Mouse (Mus musculus) common myeloid progenitor, adult 5-6 weeks (primary cell): Measurements from ENCODE around the gene Plrg1. TPM values are rescaled to one million over a fixed set of nuclear protein-coding genes. Genes with fewer than 3 reads are reported as not detected.

ENCODE experiments used
- ATAC-seq: replicated peaks from 2 replicates; pipeline ENCODE4 v1.8.0; 2016; ENCODE audit warnings: low read depth, mild to moderate bottlenecking, moderate TSS enrichment, inconsistent platforms; ENCODE audit not compliant: poor library complexity, severe bottlenecking
- total RNA-seq: library from RNA; stranded (forward); fragments of 200-1000, 187-1606 nt; gene quantifications from 2 replicates; pipeline ENCODE4 v1.2.3, GENCODE M21; 2017

The Plrg1 gene
- total RNA-seq, 1 experiment from 2014 or later: 79.2 TPM

DNA sequence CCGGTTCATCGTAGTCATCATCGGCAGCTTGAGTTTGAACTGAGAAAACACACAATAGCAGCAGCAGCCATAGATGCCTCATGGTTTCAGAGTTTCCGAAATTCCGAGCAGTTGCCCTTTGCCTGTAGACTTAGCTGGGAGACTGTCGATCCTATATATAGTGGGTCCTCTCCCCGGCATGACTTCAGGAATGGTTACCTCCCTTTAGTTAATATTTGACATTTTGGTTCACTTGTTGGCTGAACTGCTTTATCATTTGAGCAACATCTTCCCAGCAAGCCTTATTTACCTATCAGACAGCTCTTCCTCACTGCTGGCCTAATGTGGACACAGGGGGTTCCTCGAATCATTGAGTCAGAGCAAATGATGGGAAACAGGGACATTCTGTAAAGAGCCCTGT lies 5.6 kb upstream of the Plrg1 start, which contains the start of gene Fgb:
Gene Fgb, minus strand, starts transcription at position 184 of the 400 bp plus-strand sequence.
- ATAC-seq: no peak

DNA sequence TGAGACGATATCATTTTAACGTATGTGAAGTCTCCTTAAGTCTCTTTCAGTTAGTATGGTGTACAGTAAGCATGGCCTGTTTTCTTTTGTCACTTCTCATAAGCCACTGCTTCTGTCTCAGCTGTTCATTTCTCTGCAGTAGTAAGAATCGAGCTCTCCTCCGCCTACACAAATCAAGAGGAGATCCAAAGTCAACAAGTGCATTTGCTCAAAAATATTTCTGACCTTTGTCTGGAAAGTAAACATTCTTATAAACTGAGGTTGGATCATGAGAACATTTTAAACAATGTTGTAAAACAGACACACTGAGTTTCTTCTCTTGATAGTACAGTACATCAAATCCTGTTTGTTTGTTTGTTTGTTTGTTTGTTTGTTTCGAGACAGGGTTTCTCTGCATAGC lies 4.7 kb upstream of the Plrg1 start:
- no peak for ATAC-seq

DNA sequence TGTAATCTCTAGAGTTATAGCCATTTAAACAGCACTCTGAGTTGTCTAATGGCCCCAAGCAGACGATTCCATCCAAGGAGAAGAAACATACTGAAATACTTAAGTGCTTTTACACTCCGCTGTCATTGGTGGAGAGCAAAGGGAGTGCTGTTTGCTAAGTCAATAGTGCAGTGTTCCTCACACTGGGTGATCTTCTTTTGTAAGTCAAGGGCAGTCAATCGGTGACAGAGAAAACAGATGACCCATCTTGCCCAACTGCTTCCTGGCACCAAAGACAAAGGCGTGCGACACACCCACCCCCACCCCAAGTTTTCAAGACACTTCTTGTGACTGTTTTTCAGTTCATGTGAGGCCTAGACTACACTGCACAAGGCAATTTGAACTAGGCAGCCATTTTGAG lies 3.2 kb upstream of the Plrg1 start:
- no peak for ATAC-seq

DNA sequence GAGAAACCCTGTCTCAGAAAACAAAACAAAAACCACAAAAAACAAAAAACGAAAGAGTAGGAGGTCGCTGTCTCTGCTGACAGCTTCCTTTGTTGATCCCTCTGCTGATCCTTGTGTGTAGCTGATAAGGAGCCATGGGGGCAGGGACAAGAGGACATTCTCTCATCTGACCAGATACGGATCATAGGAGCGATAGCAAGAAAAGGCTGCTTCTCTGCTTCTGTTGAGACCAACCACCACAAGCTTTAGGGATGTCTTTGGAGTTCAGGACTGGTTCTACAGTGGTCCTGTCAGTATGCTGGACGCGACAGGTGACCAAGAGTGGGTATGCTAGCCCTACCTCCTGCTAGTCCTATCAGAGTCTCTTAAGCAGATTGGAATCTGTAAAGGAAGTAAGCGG lies 2.2 kb upstream of the Plrg1 start:
- ATAC-seq: no peak

DNA sequence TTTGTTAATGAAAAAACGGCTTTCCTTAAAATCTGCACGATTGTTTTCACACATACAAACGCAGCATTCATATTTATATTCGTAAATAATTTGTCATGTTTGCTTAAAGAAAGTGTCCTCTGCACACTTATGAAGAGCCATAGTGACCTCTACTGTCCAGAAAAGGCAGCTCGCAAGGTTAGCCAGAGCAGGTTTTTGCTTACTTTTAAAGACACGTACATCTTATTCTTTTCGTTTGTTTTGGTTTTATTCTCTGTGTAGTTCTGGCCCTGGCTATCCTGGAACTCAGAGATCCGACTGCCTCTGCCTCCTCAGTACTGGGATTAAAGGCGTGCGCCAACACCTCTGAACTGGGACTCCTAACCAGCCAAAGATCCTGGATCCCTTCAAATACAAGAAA lies 1.6 kb upstream of the Plrg1 start:
- peak; percentile 34; the same call in 1 of the 2 replicates for ATAC-seq

DNA sequence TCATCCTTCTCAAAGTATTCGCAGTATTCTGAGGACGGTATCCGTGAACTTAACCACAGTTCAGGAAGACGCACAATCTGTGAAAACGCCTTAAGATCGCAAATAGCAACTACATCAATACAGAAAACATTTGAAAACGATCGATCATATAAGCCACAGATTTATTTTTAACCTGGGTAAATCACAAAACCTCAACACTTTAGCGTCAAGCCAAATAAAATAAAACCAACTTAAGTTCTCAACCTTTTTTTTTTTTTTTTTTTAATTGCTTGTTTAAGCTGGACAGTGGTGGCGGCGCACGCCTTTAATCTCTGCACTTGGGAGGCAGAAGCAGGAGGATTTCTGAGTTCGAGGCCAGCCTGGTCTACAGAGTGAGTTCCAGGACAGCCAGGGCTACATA lies 563 bp upstream of the Plrg1 start:
- no peak for ATAC-seq

DNA sequence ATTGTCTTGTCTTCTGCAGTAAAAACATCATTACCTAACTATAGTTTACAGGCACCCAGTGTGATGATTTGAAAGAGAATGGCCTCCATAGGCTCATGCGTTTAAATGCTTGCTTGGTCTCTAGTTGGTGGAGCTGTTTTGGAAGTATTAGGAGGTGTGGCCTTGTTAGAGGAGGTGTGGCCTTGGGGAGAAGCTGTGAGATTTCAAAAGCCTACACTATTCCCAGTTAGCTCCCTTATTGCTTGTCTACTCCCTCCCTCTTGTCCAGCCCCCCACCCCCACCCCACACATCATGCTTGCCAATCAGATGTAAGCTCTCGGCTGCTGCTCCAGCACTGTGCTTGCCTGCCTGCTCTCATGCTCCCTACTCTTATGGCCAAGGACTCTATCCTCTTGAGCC lies 1.7 kb downstream of the Plrg1 start:
- no peak for ATAC-seq

DNA sequence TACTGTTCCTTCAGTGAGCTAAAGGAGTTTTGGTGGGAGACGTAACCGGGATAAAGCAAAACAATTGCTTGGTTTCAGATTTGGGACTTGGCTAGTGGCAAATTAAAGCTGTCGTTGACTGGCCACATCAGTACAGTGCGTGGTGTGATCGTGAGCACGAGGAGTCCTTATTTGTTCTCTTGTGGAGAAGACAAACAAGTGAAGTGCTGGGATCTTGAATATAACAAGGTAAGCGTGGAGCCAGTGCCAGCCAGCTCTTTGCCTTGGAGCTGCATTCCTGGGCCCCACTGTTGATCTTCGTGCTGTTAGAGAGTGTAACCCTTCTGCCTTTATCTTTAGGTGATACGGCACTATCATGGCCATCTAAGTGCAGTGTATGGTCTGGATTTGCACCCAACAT lies 12.6 kb downstream of the Plrg1 start:
- no peak for ATAC-seq

DNA sequence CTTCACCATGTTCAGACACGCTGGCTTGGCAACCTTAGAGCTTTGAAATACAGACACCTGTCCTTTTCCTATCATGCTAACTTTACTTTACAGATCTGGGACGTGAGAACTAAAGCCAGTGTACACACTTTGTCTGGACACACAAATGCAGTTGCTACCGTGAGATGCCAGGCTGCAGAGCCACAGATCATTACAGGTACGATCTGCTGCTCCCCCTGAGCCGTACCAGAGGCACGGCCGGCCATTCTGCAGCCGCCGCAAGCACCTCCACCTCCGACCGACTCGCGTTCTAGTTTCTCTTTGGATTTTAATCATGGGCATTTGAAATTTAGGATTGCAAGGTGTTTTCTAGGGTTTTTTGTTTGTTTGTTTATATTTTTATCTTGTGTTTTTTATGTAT lies 13.5 kb downstream of the Plrg1 start:
- ATAC-seq: no peak

DNA sequence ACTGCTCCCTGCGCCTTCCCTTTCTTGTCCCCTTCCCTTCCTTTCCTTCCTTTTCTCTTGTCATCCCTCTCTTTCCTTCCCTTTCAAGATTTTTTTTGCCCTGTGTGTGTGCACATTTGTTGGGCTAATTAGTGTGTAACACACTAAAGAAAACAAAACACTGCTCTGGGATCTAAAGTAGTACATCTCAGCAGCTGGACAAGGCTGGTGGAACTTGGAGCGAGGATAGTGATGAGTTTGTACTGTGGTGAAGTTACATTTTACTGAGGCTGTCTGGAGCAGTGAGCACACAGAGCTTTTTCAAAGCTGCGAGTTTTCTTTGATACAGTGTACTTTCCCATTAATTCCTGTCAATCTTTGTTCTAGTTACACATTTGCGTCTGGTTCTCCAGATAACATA lies 14.9 kb downstream of the Plrg1 start:
- ATAC-seq: no peak

DNA sequence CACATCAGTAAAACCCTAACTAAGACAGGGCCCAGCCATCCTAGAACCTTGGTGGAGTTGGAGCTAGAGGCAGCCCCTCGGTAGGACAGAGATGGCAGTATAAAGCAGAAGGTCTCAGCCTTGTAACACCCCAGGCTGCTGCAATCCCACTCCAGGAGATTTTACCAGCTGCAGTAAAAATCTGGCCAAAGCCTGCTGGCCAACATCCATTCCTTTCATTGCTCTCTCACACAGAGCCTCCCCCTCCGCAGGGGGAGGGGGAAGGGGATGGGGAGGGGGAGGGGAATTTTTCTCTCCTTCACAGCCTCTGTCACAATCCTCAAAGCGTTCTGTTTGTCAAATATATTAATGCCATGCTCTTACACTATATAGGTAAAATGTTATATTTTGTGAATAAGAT lies 21.2 kb downstream of the Plrg1 start:
- ATAC-seq: no peak

DNA sequence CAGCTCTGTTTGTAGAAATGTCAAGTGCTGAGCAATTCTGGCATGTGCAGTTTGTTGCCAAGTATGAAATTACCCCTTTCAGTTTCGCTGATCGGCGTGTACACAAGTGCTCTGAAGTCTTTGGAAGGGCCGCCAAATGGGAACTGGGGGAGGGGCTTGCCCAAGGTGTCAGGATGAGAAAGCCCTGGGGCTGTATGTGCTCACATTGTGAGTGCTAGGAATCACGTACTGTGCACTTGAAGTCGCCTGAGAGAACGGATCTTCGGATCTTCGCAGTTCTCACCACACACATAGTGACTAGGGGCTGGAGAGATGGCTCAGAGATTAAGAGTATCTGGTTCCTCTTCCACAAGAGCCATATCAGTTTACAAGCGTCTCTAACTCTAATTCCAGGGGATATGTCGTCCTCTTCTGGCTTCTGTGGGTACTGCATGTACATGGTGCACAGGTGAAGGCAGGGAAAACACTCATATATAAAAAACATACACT lies 25.3 kb downstream of the Plrg1 start:
- ATAC-seq: peak; percentile 100

DNA sequence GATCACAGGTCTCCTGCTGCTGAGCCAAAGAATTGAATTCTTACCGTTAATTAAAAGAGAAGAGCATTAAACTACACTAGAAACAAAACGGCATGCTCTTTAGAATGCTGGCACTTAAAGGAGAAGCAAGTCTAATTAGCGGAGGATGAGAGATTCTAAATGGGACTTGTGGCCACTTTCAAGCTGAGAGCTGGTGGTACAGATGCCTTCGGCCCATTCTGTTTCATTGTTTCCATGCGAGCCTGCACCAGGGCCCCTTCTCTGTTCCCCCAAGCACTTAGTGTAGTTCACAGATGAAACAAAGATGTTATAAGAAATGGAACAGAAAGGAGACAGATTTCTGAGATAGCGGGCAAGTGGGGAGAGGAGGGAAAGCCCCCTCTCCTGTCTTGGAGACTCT lies 42.3 kb downstream of the Plrg1 start:
- ATAC-seq: no peak

DNA sequence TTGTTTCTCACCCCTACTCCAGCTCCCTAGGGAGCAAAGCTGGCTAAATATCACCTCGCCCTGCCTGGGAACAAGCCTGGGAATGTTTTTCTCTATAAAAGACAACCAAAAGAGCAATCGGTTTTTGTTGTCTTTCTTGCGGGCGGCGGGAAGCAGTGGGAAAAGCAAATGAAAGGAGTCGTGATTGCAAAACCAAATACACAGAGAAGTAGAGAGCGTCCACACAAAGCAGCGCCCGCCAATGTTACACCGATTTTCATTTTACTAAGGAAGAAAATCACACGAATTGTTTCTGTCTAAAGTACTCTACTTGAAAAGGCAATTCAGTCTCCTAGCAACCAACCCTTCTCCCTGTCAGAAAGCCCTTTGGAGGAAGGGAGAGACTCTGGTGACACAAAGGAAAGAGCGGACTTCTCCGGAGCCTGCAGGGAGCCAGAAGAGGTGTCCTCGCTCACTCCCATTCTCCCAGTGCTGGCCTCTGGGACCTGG lies 43.3 kb downstream of the Plrg1 start:
- no peak for ATAC-seq

DNA sequence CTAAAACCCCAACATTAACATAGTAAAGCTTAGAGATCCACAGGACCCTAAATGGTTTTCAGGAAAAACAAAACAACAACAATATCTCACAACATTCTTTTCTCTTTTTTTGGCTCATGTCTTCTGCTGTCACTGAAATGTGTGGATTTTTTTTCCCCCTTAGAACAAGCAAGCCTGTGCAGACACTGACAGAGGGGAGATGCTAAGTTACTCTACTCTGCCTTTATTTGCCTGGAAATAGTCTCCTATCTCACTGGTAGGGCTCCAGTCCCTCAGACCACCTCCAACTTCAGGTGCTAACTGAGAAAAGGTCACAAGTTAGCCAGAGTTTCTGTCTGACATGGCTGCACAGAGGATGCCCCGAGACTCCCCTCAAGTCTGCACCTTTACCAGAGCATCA lies 43.8 kb downstream of the Plrg1 start:
- ATAC-seq: no peak

DNA sequence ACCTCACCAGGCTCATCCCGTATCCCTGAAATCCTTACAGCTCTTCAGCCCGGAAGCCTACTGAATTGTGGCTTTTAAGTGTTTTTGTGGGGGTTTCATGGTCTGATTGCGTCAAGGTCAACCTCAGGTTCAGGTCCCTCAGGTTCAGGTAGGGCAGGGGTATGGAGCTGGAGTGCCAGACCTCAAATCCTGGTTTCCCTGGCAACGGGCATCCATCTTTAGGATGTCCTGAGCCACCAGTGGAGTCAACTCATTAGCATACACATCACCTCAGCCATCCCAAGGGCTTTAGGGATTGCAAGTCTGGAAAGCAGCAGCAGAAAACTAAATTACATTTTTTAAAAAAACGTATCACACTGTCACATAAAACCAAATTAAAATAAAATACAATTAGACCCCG lies 44.3 kb downstream of the Plrg1 start:
- no peak for ATAC-seq

DNA sequence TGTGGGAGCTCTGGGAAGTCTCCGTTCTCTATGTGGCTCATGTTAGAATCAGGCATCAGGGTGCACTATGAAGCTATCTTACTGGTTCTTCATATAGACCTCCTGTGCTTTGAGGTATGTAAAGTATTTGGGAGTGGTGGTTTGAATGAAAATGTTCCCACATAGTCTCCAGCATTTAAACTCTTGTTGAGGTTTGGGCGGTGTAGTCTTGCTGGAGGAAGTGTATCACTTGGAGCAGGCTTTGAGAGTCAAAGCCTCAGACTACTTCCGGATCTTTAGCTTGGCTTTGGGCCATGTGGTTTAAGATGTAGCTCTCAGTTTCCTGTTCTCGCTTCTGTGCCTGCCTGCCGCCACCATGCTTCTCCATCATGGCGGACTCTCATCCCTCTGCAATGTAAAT lies 47.0 kb downstream of the Plrg1 start:
- ATAC-seq: no peak

DNA sequence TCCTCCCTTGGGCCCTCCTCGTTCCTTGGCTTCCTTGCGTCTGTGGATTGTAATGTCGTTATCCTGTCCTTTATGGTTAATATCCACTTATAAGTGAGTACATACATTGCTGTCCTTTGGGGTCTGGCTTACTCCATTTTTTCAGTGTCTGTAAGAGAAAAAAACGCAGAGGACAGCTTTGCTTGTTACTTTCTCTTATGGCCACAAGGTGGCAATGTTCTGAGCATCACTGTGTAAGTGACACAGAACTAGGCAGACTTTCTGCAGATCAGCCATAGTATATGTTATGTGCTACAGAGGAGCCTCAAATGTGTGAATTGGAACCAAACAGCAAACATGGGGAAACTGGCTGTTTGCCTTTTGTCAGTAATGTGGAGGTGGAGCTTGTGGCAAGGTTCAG lies 54.8 kb downstream of the Plrg1 start:
- ATAC-seq: peak; percentile 81

DNA sequence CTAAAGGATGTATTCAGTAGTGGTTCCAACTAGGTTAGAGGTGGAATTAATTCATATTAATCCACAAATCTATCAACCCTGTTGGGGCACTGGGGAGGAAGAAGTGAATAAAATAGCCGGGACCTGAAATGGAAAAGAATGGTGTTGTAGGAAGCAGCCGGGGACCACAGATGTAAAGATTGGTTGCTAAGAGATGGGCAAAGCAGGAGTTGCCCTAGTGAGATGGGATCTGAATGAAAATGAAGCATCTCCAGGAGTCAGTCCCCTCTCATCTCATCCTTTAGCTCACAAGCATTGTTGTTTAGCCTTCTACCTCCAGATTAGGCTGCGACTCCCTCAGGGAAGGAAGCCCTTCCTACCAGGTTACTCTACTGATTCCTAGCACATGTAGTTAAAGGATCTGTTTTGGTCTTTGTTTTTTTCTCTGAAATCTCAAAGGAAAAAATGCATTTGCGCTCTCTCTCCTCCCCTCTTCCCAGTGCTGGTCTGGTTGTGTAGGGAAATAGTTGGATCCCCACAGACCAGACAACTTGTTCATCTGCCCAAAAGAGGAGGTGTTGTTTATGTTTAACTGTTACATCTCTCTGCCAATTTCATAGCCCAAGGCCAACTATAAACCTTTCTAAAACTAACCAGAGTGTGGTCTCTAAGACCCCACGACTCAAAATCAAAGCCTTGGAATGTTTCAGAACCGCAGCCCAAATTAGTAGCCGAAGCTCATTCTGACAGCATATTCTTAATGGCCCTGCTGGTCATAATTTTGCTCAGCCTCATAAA lies 56.4 kb downstream of the Plrg1 start:
- no peak for ATAC-seq

DNA sequence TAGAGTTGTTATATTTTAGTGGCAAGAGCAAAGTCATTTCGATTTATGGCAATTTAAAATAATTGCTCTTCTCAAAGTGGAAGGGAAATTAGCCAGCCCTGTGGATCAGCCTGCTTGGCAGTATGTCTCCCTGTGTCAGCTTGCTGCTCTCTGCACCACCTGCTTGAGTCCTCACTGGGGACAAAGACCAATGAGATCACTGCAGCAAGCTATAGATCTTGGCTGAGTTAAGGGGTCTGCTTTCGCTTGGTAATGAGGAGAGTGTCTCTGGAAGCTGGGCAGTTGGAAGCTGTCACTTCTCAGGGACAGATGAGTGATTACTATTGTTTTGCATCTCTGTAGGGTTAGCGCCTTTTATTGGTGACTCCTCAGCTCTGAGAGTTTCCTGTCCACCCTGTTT lies 57.5 kb downstream of the Plrg1 start:
- ATAC-seq: no peak

DNA sequence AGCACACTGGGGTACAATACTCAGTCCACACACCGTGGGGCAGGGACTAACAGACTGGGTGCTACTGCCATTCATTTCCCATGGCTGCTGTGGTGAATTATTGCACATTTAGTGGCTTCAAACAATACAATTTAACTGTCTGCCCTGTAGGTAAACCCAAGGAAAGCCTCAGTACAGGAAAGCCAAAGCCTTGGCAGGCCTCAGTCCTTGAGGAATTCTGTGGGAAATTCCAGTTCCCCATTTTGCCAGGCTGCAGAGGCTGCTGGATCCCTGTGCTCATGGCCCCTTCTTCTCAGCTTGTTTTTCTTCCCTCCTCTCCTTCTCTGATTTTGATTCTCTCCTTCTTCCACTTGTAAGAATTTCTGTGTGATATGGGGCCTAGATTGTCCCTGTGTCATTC lies 59.6 kb downstream of the Plrg1 start:
- no peak for ATAC-seq

DNA sequence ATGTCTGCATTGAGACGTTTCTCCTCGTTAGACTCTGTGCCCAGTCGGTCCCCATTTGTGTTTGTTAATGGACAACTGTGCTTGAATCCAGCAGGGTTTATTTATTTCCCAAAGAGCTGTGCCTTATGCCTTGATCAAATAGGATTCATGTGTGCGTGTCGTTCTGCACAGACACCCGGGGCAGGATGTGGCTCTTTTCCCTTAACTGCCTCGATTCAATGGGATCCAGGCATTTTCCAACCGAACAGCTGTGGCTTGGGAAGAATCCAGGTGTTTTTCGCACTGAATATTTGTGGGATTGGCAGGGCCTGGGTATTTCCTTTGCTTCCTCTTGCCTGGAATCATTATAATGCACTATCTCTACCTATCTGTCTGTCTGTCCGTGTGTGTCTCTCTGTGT lies 62.3 kb downstream of the Plrg1 start:
- ATAC-seq: no peak
